Comparison of ENCODE assay signal across 14 mouse cellular contexts in genomic region chr4:102623789-102624611, GRCm38 (mm10).
A peak's percentile ranks its signal among the peaks of the same experiment; 100 is the strongest.
DNase-seq lines count a peak whose midpoint lies in the region; ATAC-seq and TF ChIP-seq lines count a peak whose summit lies in the region.
"Had no signal": no experiment of that assay in that cellular context is flagged by ENCODE, and none has a peak within 500 bp of the region (broad histone marks: within the 10 kb centered on the region; RNA-seq: fewer than 3 reads in every experiment).

No protein-coding gene starts in this region.

- peaks cover 13% of the 10 kb centered on the region; the same call in 1 of the 2 replicates for H3K4me1 ChIP-seq in spleen, adult 2 months (ENCODE audit: control insufficient read depth, insufficient read depth, insufficient read length)
- H3K4me1 ChIP-seq in lung, embryonic 16.5 days (replicated peaks; ENCODE audit: control insufficient read depth, insufficient read depth, low read length), result 0 out of 2 replicates have a peak, but pooled peaks cover 2% of the 10 kb centered on the region
- H3K4me1 ChIP-seq in stomach, embryonic 16.5 days (ENCODE audit: control insufficient read depth, insufficient read depth, low read length), result no peaks in the 10 kb centered on the region
- H3K4me1 ChIP-seq: heart, embryonic 15.5 days had no signal

- H3K9me3 ChIP-seq in lung, embryonic 16.5 days (ENCODE audit: control insufficient read depth, low read length), result no peaks in the 10 kb centered on the region
- no peaks in the 10 kb centered on the region for H3K9me3 ChIP-seq in stomach, embryonic 16.5 days (replicated peaks; ENCODE audit: control insufficient read depth, low read length)
- H3K9me3 ChIP-seq: heart, embryonic 15.5 days; midbrain, embryonic 13.5 days had no signal

- TF ChIP-seq POLR2A in spleen, adult 2 months (IDR thresholded peaks at IDR 0.05; ENCODE audit: low read depth, low read length), result no peak

- no peak overlapping the region for H3K9ac ChIP-seq in lung, embryonic 16.5 days (ENCODE audit: low read length)
- H3K9ac ChIP-seq in stomach, embryonic 16.5 days (ENCODE audit: low read length), result no peak overlapping the region
- H3K9ac ChIP-seq: heart, embryonic 15.5 days; midbrain, embryonic 13.5 days had no signal

- H3K4me2 ChIP-seq in lung, embryonic 16.5 days (ENCODE audit: low read depth, low read length), result no peak overlapping the region
- H3K4me2 ChIP-seq in stomach, embryonic 16.5 days (ENCODE audit: low read depth, low read length), result no peak overlapping the region
- H3K4me2 ChIP-seq: heart, embryonic 15.5 days; midbrain, embryonic 13.5 days had no signal

- 0 out of 2 replicates have a peak, but pooled peaks have one; percentile 66 for ATAC-seq in lung, embryonic 16.5 days (ENCODE audit: low read depth)
- no peak for ATAC-seq in stomach, embryonic 16.5 days (ENCODE audit: insufficient read depth, low FRiP score)
- ATAC-seq in inflammation-experienced regulatory T-cells, adult 6 months, result no peak
- ATAC-seq: CD4-positive, CD25-positive, alpha-beta regulatory T cell, adult 4 months had no signal

- TF ChIP-seq CTCF in gastrocnemius, adult 2 months (IDR thresholded peaks at IDR 0.05), result no peak
- TF ChIP-seq CTCF in spleen, adult 2 months (IDR thresholded peaks at IDR 0.05; ENCODE audit: extremely low read depth, insufficient read depth, insufficient read length, insufficient replicate concordance), result no peak

- H3K36me3 ChIP-seq in spleen, adult 2 months (ENCODE audit: control insufficient read depth, insufficient read depth, low read length), result no peaks in the 10 kb centered on the region
- no peaks in the 10 kb centered on the region for H3K36me3 ChIP-seq in lung, embryonic 16.5 days (ENCODE audit: control insufficient read depth, insufficient read depth, low read length)
- H3K36me3 ChIP-seq in stomach, embryonic 16.5 days (ENCODE audit: control insufficient read depth, insufficient read depth, low read length), result no peaks in the 10 kb centered on the region
- H3K36me3 ChIP-seq: heart, embryonic 15.5 days; midbrain, embryonic 13.5 days had no signal

- intact Hi-C loops in gastrocnemius, adult 2 months (cut with DNase I), result no loop called here

- DNase-seq in gastrocnemius, adult 2 months, result peak; percentile 24
- DNase-seq in gastrocnemius, postnatal 10 days, result no peak
- no peak for DNase-seq in spleen, adult 2 months (ENCODE audit: low read depth in 1 of 2, low spot score in 2 of 2)
- DNase-seq in spleen, postnatal 4 days (ENCODE audit: low spot score in 2 of 2), result no peak
- no peak for DNase-seq in left cerebral cortex, adult 18-20 months (ENCODE audit: low spot score in 2 of 2)
- DNase-seq: kidney, adult 9 months; right cerebral cortex, adult 18-20 months; thymus, adult 2 months had no signal

- H3K4me3 ChIP-seq in gastrocnemius, adult 2 months, result no peak overlapping the region
- H3K4me3 ChIP-seq in spleen, adult 2 months (ENCODE audit: extremely low read depth, insufficient read depth, insufficient read length), result no peak overlapping the region
- no peak overlapping the region for H3K4me3 ChIP-seq in lung, embryonic 16.5 days (ENCODE audit: low read length)
- H3K4me3 ChIP-seq in stomach, embryonic 16.5 days (replicated peaks; ENCODE audit: low read length), result no peak overlapping the region
- H3K4me3 ChIP-seq: heart, embryonic 15.5 days; midbrain, embryonic 13.5 days had no signal

- no peaks in the 10 kb centered on the region for H3K27me3 ChIP-seq in spleen, adult 2 months (ENCODE audit: control insufficient read depth, insufficient read depth, low read length)
- no peaks in the 10 kb centered on the region for H3K27me3 ChIP-seq in lung, embryonic 16.5 days (ENCODE audit: control insufficient read depth, insufficient read depth, low read depth, low read length)
- H3K27me3 ChIP-seq in stomach, embryonic 16.5 days (ENCODE audit: control insufficient read depth, insufficient read depth, low read length), result no peaks in the 10 kb centered on the region
- H3K27me3 ChIP-seq: heart, embryonic 15.5 days; midbrain, embryonic 13.5 days had no signal

- WGBS in spleen, adult 2 months, result 35% methylated on average over 4 of the region's 4 CpGs
- WGBS in lung, embryonic 16.5 days, result 50% methylated on average over 4 of the region's 4 CpGs
- WGBS in stomach, embryonic 16.5 days, result 61% methylated on average over 4 of the region's 4 CpGs

- H3K27ac ChIP-seq in gastrocnemius, adult 2 months, result peak overlapping the region; percentile 54
- peak overlapping the region; percentile 39; the same call in 1 of the 2 replicates for H3K27ac ChIP-seq in spleen, adult 2 months (ENCODE audit: insufficient read depth, low read length)
- peak overlapping the region; percentile 43 for H3K27ac ChIP-seq in lung, embryonic 16.5 days (ENCODE audit: low read length)
- H3K27ac ChIP-seq in stomach, embryonic 16.5 days (ENCODE audit: low read length), result 0 out of 2 replicates have a peak overlapping the region, but pooled peaks have one; percentile 5
- H3K27ac ChIP-seq: heart, embryonic 15.5 days; midbrain, embryonic 13.5 days had no signal
